Mouse (Mus musculus) left cerebral cortex, adult 9 months (tissue): ENCODE measurements around the gene Csrnp1.

ENCODE experiments used
- DNase-seq, 2 experiments: peaks; one replicate each; pipeline ENCODE4 v3.0.0; 2022; ENCODE audit warnings: low spot score in 2 of 2

Csrnp1 gene

GRCm38 (mm10) chr9:119978151-119978810, 6.2 kb downstream of the Csrnp1 start:
- no peak for DNase-seq

GRCm38 (mm10) chr9:119977557-119978060, 6.8 kb downstream of the Csrnp1 start:
- DNase-seq = peak in 1 of 2 experiments; percentile 40

- DNase-seq = no peak
These were observed 7.5 kb downstream of the Csrnp1 start for GRCm38 (mm10) chr9:119976704-119977556.

- no peak for DNase-seq
These were observed 9.2 kb downstream of the Csrnp1 start for GRCm38 (mm10) chr9:119975286-119975685.

GRCm38 (mm10) chr9:119974609-119975008, 9.8 kb downstream of the Csrnp1 start:
- DNase-seq = no peak

DNA sequence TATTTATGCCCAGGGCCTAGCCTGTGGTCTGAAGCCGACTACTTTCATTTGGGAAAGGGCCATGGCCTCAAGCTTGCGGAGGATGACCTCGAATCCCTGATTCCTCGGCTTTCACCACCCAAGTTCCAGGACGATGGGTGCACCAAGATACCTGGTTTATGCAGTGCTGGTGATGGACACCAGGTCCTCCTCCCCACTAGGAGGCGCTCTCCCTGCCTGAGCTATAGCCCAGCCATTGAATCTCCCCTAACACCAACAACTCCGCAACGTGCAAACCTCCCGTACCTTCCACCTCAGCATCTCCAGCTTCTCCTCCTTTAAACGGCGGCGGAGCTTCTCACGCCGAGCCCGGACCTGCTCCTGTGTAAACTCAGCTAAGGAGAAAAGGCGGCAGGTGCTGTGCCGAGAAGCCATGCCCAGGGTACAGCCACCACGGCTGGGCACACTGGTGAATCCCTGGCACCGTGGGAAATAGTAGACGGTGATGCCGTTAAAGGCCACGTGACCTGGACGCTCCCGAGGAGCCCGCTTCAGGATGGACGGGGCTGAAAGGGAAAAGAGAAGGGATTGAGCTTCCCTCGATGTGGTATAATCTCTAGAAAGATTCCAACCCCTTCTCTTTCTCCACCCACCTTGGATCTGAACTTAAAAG, 10.5 kb downstream of the Csrnp1 start:
- DNase-seq = no peak

DNA sequence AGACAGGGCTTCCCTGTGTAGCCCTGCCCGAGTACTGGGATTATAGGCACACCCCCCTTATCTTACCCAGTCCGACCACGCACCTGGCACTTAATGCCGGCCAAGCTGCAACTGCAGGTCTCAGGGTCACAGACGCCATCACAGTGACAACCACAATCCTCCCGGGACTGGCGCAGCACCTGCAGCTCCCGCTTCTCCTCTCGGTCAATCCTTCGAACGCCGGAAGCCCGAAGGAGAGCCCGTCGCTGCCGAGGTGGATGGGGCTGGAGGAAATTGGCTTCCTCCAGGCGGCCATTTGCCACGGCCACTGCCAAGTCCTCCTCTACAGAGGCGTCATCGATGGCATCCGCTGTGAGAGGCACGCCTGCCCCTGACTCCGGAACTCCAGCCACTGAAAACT, 11.2 kb downstream of the Csrnp1 start:
- no peak for DNase-seq

GRCm38 (mm10) chr9:119972582-119972981, 11.9 kb downstream of the Csrnp1 start:
- no peak for DNase-seq

DNA sequence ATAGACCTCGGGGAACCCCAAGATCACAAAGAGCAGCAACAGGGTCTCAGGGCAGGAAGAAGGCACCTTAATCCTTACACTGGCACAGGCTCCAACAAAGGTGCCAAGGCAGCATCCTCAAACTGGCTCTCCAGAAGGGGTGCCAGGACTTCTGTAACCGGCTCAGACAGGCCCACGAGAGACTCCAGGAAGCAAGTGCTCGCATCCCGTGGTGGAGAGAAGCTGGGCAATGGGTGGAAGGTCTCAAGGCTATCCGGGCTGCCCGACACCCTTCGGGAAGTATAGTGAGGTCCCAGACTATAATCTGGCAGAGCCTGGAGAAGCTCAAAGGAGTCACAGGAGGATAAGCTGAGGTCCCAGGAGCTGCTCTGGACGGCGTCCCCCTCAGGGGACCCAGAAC, 12.3 kb downstream of the Csrnp1 start:
- DNase-seq = no peak

GRCm38 (mm10) chr9:119970763-119971656, 13.4 kb downstream of the Csrnp1 start:
- peak in 1 of 2 experiments; percentile 53 for DNase-seq

GRCm38 (mm10) chr9:119970221-119970620, 14.2 kb downstream of the Csrnp1 start:
- no peak for DNase-seq

DNA sequence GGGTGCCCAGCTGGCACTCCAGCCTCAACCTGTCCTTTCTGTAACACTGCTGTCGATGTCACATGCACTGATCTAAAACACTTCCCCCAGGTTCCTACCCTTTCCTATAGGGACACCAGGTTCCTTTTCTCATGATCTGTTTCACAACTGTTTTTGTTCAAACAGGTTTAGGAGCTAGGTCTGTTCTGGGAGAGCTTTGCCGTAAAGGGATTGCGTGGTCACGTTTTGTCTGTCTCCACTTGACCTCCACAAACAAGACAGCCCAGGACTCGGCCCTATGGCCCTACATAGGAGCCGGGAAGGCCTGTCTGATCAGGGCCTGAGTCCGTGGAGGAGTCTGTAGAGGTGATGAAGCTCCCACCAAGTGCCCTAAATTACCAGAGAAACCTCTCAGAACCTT, 14.6 kb downstream of the Csrnp1 start:
- no peak for DNase-seq

GRCm38 (mm10) chr9:119966221-119966910, 18.1 kb downstream of the Csrnp1 start:
- DNase-seq = no peak

DNA sequence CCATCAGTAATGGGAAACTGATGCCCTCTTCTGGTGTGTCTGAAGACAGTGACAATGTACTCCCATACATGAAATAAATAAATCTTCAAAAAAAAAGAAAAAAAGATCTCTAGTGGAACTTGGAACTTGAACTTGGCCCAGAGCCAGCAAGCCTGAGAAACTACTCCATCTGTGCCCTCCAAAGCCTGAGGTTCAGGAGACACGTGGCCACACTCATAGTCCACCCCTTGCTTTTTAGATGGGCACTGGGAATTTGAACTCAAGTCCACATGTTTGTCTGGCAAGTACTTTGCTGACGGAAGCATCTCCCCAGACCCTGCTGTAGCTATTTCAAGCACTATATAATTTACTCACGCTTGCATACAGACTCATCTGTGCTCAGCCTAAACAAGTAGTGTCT, 19.3 kb downstream of the Csrnp1 start:
- DNase-seq = no peak

DNA sequence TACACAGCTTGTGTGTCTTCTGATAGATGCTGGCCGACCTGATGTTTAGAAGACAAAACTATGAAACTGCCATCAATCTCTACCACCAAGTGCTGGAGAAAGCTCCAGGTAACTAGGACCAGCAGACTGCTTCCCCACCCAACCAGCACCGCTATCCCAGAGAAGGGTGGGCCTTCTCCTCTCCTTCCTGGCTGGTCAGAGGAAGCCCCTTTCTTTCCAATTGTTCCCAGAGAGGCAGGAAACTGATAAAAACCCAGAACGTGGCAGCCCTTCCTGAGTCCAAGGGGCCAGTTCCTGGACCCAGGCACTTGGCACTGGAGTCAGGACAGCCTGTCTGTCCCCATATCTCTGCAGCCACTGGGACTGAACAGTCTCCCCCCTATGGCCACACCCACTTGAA, 20.3 kb downstream of the Csrnp1 start:
- no peak for DNase-seq

DNA sequence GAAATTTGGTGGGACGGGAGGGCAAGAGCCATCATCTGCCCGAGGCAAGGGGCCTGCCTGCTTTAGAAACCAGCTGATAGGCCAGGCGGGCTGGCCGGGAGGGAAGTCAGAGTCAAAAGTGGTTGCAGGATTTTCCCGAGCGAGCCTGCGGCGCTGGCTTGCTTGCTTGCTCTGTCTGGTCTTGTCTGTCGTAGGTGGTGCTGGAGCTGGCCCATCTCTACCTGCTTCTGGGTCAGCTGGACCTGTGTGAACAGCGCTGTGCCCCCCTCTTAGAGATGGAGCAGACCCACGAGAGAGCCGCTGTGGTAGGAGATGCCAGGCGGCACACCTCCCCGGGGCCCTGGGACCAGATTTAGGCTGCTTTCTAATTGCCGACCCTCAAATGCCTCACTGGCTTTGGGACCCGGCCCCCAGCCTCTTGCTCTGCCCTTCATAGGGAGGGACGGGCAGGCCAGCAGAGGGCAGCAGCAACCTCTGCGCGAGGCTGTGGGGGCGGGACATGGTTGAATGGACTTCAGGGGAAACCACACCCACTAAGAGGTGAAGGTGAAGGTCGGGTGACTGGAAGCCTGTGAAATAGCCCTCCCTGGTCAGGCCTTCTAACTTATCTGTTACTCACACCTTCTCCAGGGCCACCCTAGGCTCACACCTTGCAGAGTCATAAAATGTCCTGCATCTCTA, 21.3 kb downstream of the Csrnp1 start:
- DNase-seq = no peak

- no peak for DNase-seq
These were observed 22.2 kb downstream of the Csrnp1 start for GRCm38 (mm10) chr9:119962216-119962615.

DNA sequence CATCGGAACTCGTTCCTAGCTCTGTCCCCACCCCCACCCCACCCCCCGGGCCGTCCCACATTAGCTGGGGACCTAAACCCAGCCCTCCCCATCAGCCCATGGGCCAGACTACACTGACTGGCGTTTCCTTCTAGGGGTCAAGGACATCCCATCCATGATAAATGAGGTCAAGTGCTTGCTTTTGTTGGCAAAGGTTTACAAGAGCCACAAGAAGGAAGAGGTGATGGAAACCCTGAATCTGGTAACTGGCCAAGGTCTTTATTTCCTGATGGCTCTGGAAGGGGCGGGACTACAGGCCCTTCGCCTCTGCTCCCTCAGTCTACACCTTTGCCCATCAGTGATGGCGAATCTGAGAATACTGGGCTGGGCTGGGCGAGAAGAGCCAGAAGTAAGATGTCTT, 25.6 kb downstream of the Csrnp1 start:
- no peak for DNase-seq

DNA sequence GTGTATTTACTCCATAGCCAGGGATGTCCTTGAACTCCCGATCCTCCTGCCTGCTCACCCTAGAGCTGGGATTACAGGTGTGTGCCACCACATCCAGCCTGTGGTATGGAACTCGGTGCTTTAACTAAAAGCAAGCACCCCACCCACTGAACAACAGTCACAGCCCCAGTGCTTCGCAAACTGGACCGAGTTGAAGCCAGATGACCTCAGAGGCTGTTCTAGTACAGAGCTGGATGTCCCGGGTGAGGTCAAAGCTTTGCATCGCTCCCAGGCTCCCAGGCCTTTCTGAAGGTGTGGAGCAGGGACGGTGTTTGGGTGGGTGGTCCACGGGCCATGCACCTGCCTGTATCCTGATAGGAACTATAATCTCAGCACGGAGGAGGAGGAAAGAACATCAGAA, 33.1 kb downstream of the Csrnp1 start:
- no peak for DNase-seq

DNA sequence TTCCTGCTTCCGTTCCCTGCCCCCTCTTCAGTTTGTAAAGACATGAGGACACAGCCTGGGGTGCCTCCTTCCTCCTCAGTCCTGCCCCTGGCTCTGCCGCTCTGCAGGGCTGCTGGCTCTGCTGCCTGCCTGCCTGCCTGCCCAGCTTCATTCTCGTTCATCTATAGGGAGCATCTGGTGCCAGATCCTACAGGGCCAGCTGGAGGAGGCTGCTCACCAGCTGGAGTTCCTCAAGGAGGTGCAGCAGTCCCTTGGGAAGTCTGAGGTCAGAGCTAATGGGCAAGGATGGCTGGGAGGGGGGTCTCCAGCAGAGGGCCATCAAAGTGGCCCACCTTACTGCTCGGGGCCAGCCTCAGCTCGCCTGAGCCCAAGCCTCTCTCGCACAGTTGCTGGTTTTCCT, 34.0 kb downstream of the Csrnp1 start:
- no peak for DNase-seq
